Mouse (Mus musculus): Measurements from ENCODE around the gene Rdh13. TPM values are rescaled to one million over a fixed set of nuclear protein-coding genes. Genes with fewer than 3 reads are reported as not detected.

Rdh13 gene
- polyA plus RNA-seq, 1 experiment: 40.7 TPM

- H3ac ChIP-seq (ENCODE audit: control insufficient read depth, insufficient read length, low read depth): no peak overlapping the region
Observed at GRCm38 (mm10) chr7:4479674-4480073, 34.2 kb upstream of the Rdh13 start.

GRCm38 (mm10) chr7:4478796-4479291 is 33.4 kb upstream of the Rdh13 start:
- Histone ChIP-seq H3K79me2 (ENCODE audit: control insufficient read depth, insufficient read depth) (no peaks in the 10 kb centered on the region), H3K4me3 (ENCODE audit: insufficient read depth, poor library complexity, severe bottlenecking) (peak overlapping the region; percentile 2), H3K27me3 (ENCODE audit: control insufficient read depth, insufficient read depth, insufficient read length) (peaks cover 3% of the 10 kb centered on the region), H3ac (ENCODE audit: control insufficient read depth, insufficient read length, low read depth) (peak overlapping the region; percentile 51), H3K36me3 (ENCODE audit: control insufficient read depth, insufficient read depth) (no peaks in the 10 kb centered on the region), H3K79me3 (ENCODE audit: low read depth) (no peaks in the 10 kb centered on the region)
- TF ChIP-seq MYOG (IDR thresholded peaks at IDR 0.05; ENCODE audit: control insufficient read depth, extremely low read depth, insufficient read length) (no peak), MYOD1 (IDR thresholded peaks at IDR 0.05; ENCODE audit: control insufficient read depth, insufficient read length, low read depth) (no peak), USF1 (IDR thresholded peaks at IDR 0.05; ENCODE audit: low read depth) (no peak), FOSL1 (IDR thresholded peaks at IDR 0.05; ENCODE audit: insufficient read depth, low read length, poor library complexity, severe bottlenecking) (no peak), MAX (IDR thresholded peaks at IDR 0.05) (no peak), CEBPB (IDR thresholded peaks at IDR 0.05; ENCODE audit: low read depth) (no peak), CTCF (IDR thresholded peaks at IDR 0.05; ENCODE audit: control insufficient read depth, insufficient read depth, insufficient read length) (no peak)

More at GRCm38 (mm10) chr7:4479674-4480073, 34.2 kb upstream of the Rdh13 start:
- H3K79me2 ChIP-seq (ENCODE audit: control insufficient read depth, insufficient read depth): no peaks in the 10 kb centered on the region
- H3K36me3 ChIP-seq (ENCODE audit: control insufficient read depth, insufficient read depth): peaks cover 3% of the 10 kb centered on the region
- H3K4me3 ChIP-seq (ENCODE audit: insufficient read depth, poor library complexity, severe bottlenecking): no peak overlapping the region
- H3K79me3 ChIP-seq (ENCODE audit: low read depth): no peaks in the 10 kb centered on the region
- no peaks in the 10 kb centered on the region for H3K27me3 ChIP-seq (ENCODE audit: control insufficient read depth, insufficient read depth, insufficient read length)
- no peak for TF ChIP-seq MYOD1 (IDR thresholded peaks at IDR 0.05; ENCODE audit: control insufficient read depth, insufficient read length, low read depth)
- peak; percentile 18 for TF ChIP-seq CTCF (IDR thresholded peaks at IDR 0.05; ENCODE audit: control insufficient read depth, insufficient read depth, insufficient read length)

- Histone ChIP-seq H3K79me3 (ENCODE audit: low read depth) (no peaks in the 10 kb centered on the region), H3K36me3 (ENCODE audit: control insufficient read depth, insufficient read depth) (no peaks in the 10 kb centered on the region), H3K27me3 (ENCODE audit: control insufficient read depth, insufficient read depth, insufficient read length) (peaks cover 6% of the 10 kb centered on the region), H3K4me3 (ENCODE audit: insufficient read depth, poor library complexity, severe bottlenecking) (peak overlapping the region; percentile 2), H3ac (ENCODE audit: control insufficient read depth, insufficient read length, low read depth) (peak overlapping the region; percentile 51), H3K79me2 (ENCODE audit: control insufficient read depth, insufficient read depth) (no peaks in the 10 kb centered on the region)
- TF ChIP-seq FOSL1 (IDR thresholded peaks at IDR 0.05; ENCODE audit: insufficient read depth, low read length, poor library complexity, severe bottlenecking) (no peak), CEBPB (IDR thresholded peaks at IDR 0.05; ENCODE audit: low read depth) (no peak), MYOD1 (IDR thresholded peaks at IDR 0.05; ENCODE audit: control insufficient read depth, insufficient read length, low read depth) (no peak), CTCF (IDR thresholded peaks at IDR 0.05; ENCODE audit: control insufficient read depth, insufficient read depth, insufficient read length) (no peak), MYOG (IDR thresholded peaks at IDR 0.05; ENCODE audit: control insufficient read depth, extremely low read depth, insufficient read length) (no peak), USF1 (IDR thresholded peaks at IDR 0.05; ENCODE audit: low read depth) (no peak), MAX (IDR thresholded peaks at IDR 0.05) (no peak)
Observed at GRCm38 (mm10) chr7:4478021-4478795, 32.8 kb upstream of the Rdh13 start.

- H3K36me3 ChIP-seq (ENCODE audit: control insufficient read depth, insufficient read depth): no peaks in the 10 kb centered on the region
- H3K4me3 ChIP-seq (ENCODE audit: insufficient read depth, poor library complexity, severe bottlenecking): no peak overlapping the region
- H3K79me2 ChIP-seq (ENCODE audit: control insufficient read depth, insufficient read depth): no peaks in the 10 kb centered on the region
- H3K27me3 ChIP-seq (ENCODE audit: control insufficient read depth, insufficient read depth, insufficient read length): peaks cover 20% of the 10 kb centered on the region
- H3ac ChIP-seq (ENCODE audit: control insufficient read depth, insufficient read length, low read depth): no peak overlapping the region
- TF ChIP-seq CTCF (IDR thresholded peaks at IDR 0.05; ENCODE audit: control insufficient read depth, insufficient read depth, insufficient read length) (no peak), MYOG (IDR thresholded peaks at IDR 0.05; ENCODE audit: control insufficient read depth, extremely low read depth, insufficient read length) (no peak), CEBPB (IDR thresholded peaks at IDR 0.05; ENCODE audit: low read depth) (no peak), FOSL1 (IDR thresholded peaks at IDR 0.05; ENCODE audit: insufficient read depth, low read length, poor library complexity, severe bottlenecking) (no peak), MYOD1 (IDR thresholded peaks at IDR 0.05; ENCODE audit: control insufficient read depth, insufficient read length, low read depth) (no peak), USF1 (IDR thresholded peaks at IDR 0.05; ENCODE audit: low read depth) (no peak), MAX (IDR thresholded peaks at IDR 0.05) (no peak)
- no peaks in the 10 kb centered on the region for H3K79me3 ChIP-seq (ENCODE audit: low read depth)
Observed at GRCm38 (mm10) chr7:4473940-4474339, 28.5 kb upstream of the Rdh13 start.

- H3K4me3 ChIP-seq (ENCODE audit: insufficient read depth, poor library complexity, severe bottlenecking): no peak overlapping the region
- no peak overlapping the region for H3ac ChIP-seq (ENCODE audit: control insufficient read depth, insufficient read length, low read depth)
- H3K27me3 ChIP-seq (ENCODE audit: control insufficient read depth, insufficient read depth, insufficient read length): peaks cover 26% of the 10 kb centered on the region
Observed at GRCm38 (mm10) chr7:4471179-4471555, 25.7 kb upstream of the Rdh13 start.

More at GRCm38 (mm10) chr7:4471179-4471555, 25.7 kb upstream of the Rdh13 start:
- Histone ChIP-seq H3K79me2 (ENCODE audit: control insufficient read depth, insufficient read depth) (no peaks in the 10 kb centered on the region), H3K36me3 (ENCODE audit: control insufficient read depth, insufficient read depth) (no peaks in the 10 kb centered on the region), H3K79me3 (ENCODE audit: low read depth) (no peaks in the 10 kb centered on the region)
- TF ChIP-seq MAX (IDR thresholded peaks at IDR 0.05): no peak
- peak; percentile 63 for TF ChIP-seq CTCF (IDR thresholded peaks at IDR 0.05; ENCODE audit: control insufficient read depth, insufficient read depth, insufficient read length)

All from C2C12 (cell line).